Mouse (Mus musculus): ENCODE measurements at regions not wholly inside any gene's neighbourhood (a gene's known extent, or its start where the extent isn't known, plus 50 kb on each side); places are given as distances from the start of the nearest gene placed in this dataset.

GRCm38 (mm10) chr3:58163806-58164205, 250.7 kb upstream of the Tsc22d2 start:
- Histone ChIP-seq H3K4me2 (no peak overlapping the region), H3K36me3 (no peaks in the 10 kb centered on the region), H3K27ac (no peak overlapping the region), H3K9ac (replicated peaks) (no peak overlapping the region), H3K4me3 (replicated peaks) (no peak overlapping the region), H3K9me3 (no peaks in the 10 kb centered on the region), H3K27me3 (no peaks in the 10 kb centered on the region), H3K4me1 (replicated peaks) (peaks cover 2% of the 10 kb centered on the region)
- WGBS: 6% methylated on average over 10 of the region's 10 CpGs
- 0 out of 2 replicates have a peak, but pooled peaks have one; percentile 28 for ATAC-seq (ENCODE audit: insufficient number of reproducible peaks, insufficient read depth, low FRiP score, low TSS enrichment, low read depth)

- H3K4me2 ChIP-seq: no peak overlapping the region
Observed at GRCm38 (mm10) chr3:58166628-58167027, 247.9 kb upstream of the Tsc22d2 start.

GRCm38 (mm10) chr3:58167121-58167520, 247.4 kb upstream of the Tsc22d2 start:
- 83% methylated on average over 3 of the region's 3 CpGs for WGBS
- H3K27ac ChIP-seq: no peak overlapping the region
- no peak for ATAC-seq (ENCODE audit: insufficient number of reproducible peaks, insufficient read depth, low FRiP score, low TSS enrichment, low read depth)
- H3K27me3 ChIP-seq: no peaks in the 10 kb centered on the region
- no peaks in the 10 kb centered on the region for H3K9me3 ChIP-seq
- H3K36me3 ChIP-seq: no peaks in the 10 kb centered on the region
- H3K4me3 ChIP-seq (replicated peaks): no peak overlapping the region
- no peak overlapping the region for H3K4me2 ChIP-seq
- no peak overlapping the region for H3K9ac ChIP-seq (replicated peaks)
- H3K4me1 ChIP-seq (replicated peaks): no peaks in the 10 kb centered on the region

More at GRCm38 (mm10) chr3:58166628-58167027, 247.9 kb upstream of the Tsc22d2 start:
- 52% methylated on average over 2 of the region's 2 CpGs for WGBS
- Histone ChIP-seq H3K9me3 (no peaks in the 10 kb centered on the region), H3K27me3 (no peaks in the 10 kb centered on the region), H3K9ac (replicated peaks) (no peak overlapping the region), H3K4me3 (replicated peaks) (no peak overlapping the region), H3K4me1 (replicated peaks) (no peaks in the 10 kb centered on the region), H3K27ac (no peak overlapping the region), H3K36me3 (no peaks in the 10 kb centered on the region)
- no peak for ATAC-seq (ENCODE audit: insufficient number of reproducible peaks, insufficient read depth, low FRiP score, low TSS enrichment, low read depth)

- WGBS: 91% methylated on average over 1 of the region's 1 CpGs
- ATAC-seq (ENCODE audit: insufficient number of reproducible peaks, insufficient read depth, low FRiP score, low TSS enrichment, low read depth): no peak
- Histone ChIP-seq H3K9ac (replicated peaks) (no peak overlapping the region), H3K27ac (no peak overlapping the region), H3K27me3 (no peaks in the 10 kb centered on the region), H3K9me3 (no peaks in the 10 kb centered on the region), H3K4me3 (replicated peaks) (no peak overlapping the region), H3K4me1 (replicated peaks) (no peaks in the 10 kb centered on the region), H3K36me3 (no peaks in the 10 kb centered on the region), H3K4me2 (no peak overlapping the region)
Observed at GRCm38 (mm10) chr3:58167761-58168290, 246.7 kb upstream of the Tsc22d2 start.

- Histone ChIP-seq H3K27ac (no peak overlapping the region), H3K4me2 (0 out of 2 replicates have a peak overlapping the region, but pooled peaks have one; percentile 13), H3K9me3 (no peaks in the 10 kb centered on the region), H3K36me3 (no peaks in the 10 kb centered on the region), H3K4me1 (replicated peaks) (no peaks in the 10 kb centered on the region), H3K4me3 (replicated peaks) (no peak overlapping the region), H3K27me3 (no peaks in the 10 kb centered on the region), H3K9ac (replicated peaks) (no peak overlapping the region)
- WGBS: 47% methylated on average over 14 of the region's 14 CpGs
- ATAC-seq (ENCODE audit: insufficient number of reproducible peaks, insufficient read depth, low FRiP score, low TSS enrichment, low read depth): no peak
Observed at GRCm38 (mm10) chr3:58168522-58169185, 245.9 kb upstream of the Tsc22d2 start.

- Histone ChIP-seq H3K9me3 (no peaks in the 10 kb centered on the region), H3K4me2 (no peak overlapping the region), H3K27ac (no peak overlapping the region), H3K4me3 (replicated peaks) (no peak overlapping the region), H3K9ac (replicated peaks) (no peak overlapping the region), H3K36me3 (no peaks in the 10 kb centered on the region), H3K27me3 (no peaks in the 10 kb centered on the region), H3K4me1 (replicated peaks) (no peaks in the 10 kb centered on the region)
- WGBS: 87% methylated on average over 6 of the region's 6 CpGs
- no peak for ATAC-seq (ENCODE audit: insufficient number of reproducible peaks, insufficient read depth, low FRiP score, low TSS enrichment, low read depth)
Observed at GRCm38 (mm10) chr3:58169786-58170185, 244.7 kb upstream of the Tsc22d2 start.

- Histone ChIP-seq H3K4me2 (no peak overlapping the region), H3K4me3 (replicated peaks) (no peak overlapping the region), H3K36me3 (no peaks in the 10 kb centered on the region), H3K9me3 (no peaks in the 10 kb centered on the region), H3K27ac (no peak overlapping the region), H3K9ac (replicated peaks) (no peak overlapping the region), H3K4me1 (replicated peaks) (no peaks in the 10 kb centered on the region), H3K27me3 (no peaks in the 10 kb centered on the region)
- ATAC-seq (ENCODE audit: insufficient number of reproducible peaks, insufficient read depth, low FRiP score, low TSS enrichment, low read depth): no peak
- 86% methylated on average over 5 of the region's 5 CpGs for WGBS
Observed at GRCm38 (mm10) chr3:58172096-58172495, 242.4 kb upstream of the Tsc22d2 start.

- no peak for ATAC-seq (ENCODE audit: insufficient number of reproducible peaks, insufficient read depth, low FRiP score, low TSS enrichment, low read depth)
- Histone ChIP-seq H3K9me3 (no peaks in the 10 kb centered on the region), H3K27ac (no peak overlapping the region), H3K36me3 (no peaks in the 10 kb centered on the region), H3K4me3 (replicated peaks) (no peak overlapping the region), H3K27me3 (no peaks in the 10 kb centered on the region), H3K9ac (replicated peaks) (no peak overlapping the region), H3K4me2 (no peak overlapping the region), H3K4me1 (replicated peaks) (no peaks in the 10 kb centered on the region)
- WGBS: 75% methylated on average over 1 of the region's 1 CpGs
Observed at GRCm38 (mm10) chr3:58173821-58174220, 240.7 kb upstream of the Tsc22d2 start.

GRCm38 (mm10) chr3:58181715-58182114, 232.8 kb upstream of the Tsc22d2 start:
- no peaks in the 10 kb centered on the region for H3K27me3 ChIP-seq
- WGBS: 52% methylated on average over 3 of the region's 3 CpGs
- H3K9me3 ChIP-seq: no peaks in the 10 kb centered on the region
- ATAC-seq (ENCODE audit: insufficient number of reproducible peaks, insufficient read depth, low FRiP score, low TSS enrichment, low read depth): no peak
- no peak overlapping the region for H3K4me3 ChIP-seq (replicated peaks)
- H3K36me3 ChIP-seq: no peaks in the 10 kb centered on the region
- no peak overlapping the region for H3K9ac ChIP-seq (replicated peaks)
- 0 out of 2 replicates have a peak, but pooled peaks cover 2% of the 10 kb centered on the region for H3K4me1 ChIP-seq (replicated peaks)
- no peak overlapping the region for H3K4me2 ChIP-seq
- no peak overlapping the region for H3K27ac ChIP-seq

- H3K27ac ChIP-seq: no peak overlapping the region
- H3K9ac ChIP-seq (replicated peaks): no peak overlapping the region
- ATAC-seq (ENCODE audit: insufficient number of reproducible peaks, insufficient read depth, low FRiP score, low TSS enrichment, low read depth): no peak
- 73% methylated on average over 4 of the region's 4 CpGs for WGBS
- H3K4me3 ChIP-seq (replicated peaks): no peak overlapping the region
- no peaks in the 10 kb centered on the region for H3K36me3 ChIP-seq
- no peak overlapping the region for H3K4me2 ChIP-seq
- no peaks in the 10 kb centered on the region for H3K9me3 ChIP-seq
- no peaks in the 10 kb centered on the region for H3K27me3 ChIP-seq
- 0 out of 2 replicates have a peak, but pooled peaks cover 2% of the 10 kb centered on the region for H3K4me1 ChIP-seq (replicated peaks)
Observed at GRCm38 (mm10) chr3:58182299-58182698, 232.2 kb upstream of the Tsc22d2 start.

- no peak for ATAC-seq (ENCODE audit: insufficient number of reproducible peaks, insufficient read depth, low FRiP score, low TSS enrichment, low read depth)
- 37% methylated on average over 3 of the region's 3 CpGs for WGBS
- 0 out of 2 replicates have a peak, but pooled peaks cover 2% of the 10 kb centered on the region for H3K4me1 ChIP-seq (replicated peaks)
Observed at GRCm38 (mm10) chr3:58183279-58183678, 231.2 kb upstream of the Tsc22d2 start.

GRCm38 (mm10) chr3:58200462-58200861, 214.1 kb upstream of the Tsc22d2 start:
- no peaks in the 10 kb centered on the region for H3K36me3 ChIP-seq
- H3K27ac ChIP-seq: no peak overlapping the region
- 84% methylated on average over 6 of the region's 6 CpGs for WGBS
- H3K4me2 ChIP-seq: no peak overlapping the region
- H3K9ac ChIP-seq (replicated peaks): no peak overlapping the region
- no peaks in the 10 kb centered on the region for H3K27me3 ChIP-seq
- H3K4me1 ChIP-seq (replicated peaks): no peaks in the 10 kb centered on the region
- no peak overlapping the region for H3K4me3 ChIP-seq (replicated peaks)
- no peak for ATAC-seq (ENCODE audit: insufficient number of reproducible peaks, insufficient read depth, low FRiP score, low TSS enrichment, low read depth)
- H3K9me3 ChIP-seq: no peaks in the 10 kb centered on the region

More at GRCm38 (mm10) chr3:58183279-58183678, 231.2 kb upstream of the Tsc22d2 start:
- Histone ChIP-seq H3K9ac (replicated peaks) (no peak overlapping the region), H3K36me3 (no peaks in the 10 kb centered on the region), H3K9me3 (no peaks in the 10 kb centered on the region), H3K27ac (no peak overlapping the region), H3K4me2 (no peak overlapping the region), H3K4me3 (replicated peaks) (no peak overlapping the region), H3K27me3 (no peaks in the 10 kb centered on the region)

All from limb, embryonic 12.5 days (tissue).